Mouse (Mus musculus): Measurements from ENCODE around the gene Pcmtd2. TPM values are rescaled to one million over a fixed set of nuclear protein-coding genes. Genes with fewer than 3 reads are reported as not detected.

The Pcmtd2 gene
- polyA plus RNA-seq, 1 experiment from 2014 or later, result 19.0 TPM

GRCm38 (mm10) chr2:181832745-181833144 is 4.9 kb upstream of the Pcmtd2 start:
- Histone ChIP-seq H3K9me3 (ENCODE audit: control insufficient read depth) (no peaks in the 10 kb centered on the region), H3K27ac (ENCODE audit: low read depth, low read length) (no peak overlapping the region)

GRCm38 (mm10) chr2:181838293-181838680 is 633 bp downstream of the Pcmtd2 start:
- 4% methylated on average over 3 of the region's 3 CpGs for WGBS
- peak overlapping the region; percentile 62 for H3K4me3 ChIP-seq (ENCODE audit: low read depth, low read length)
- no peaks in the 10 kb centered on the region for H3K27me3 ChIP-seq (replicated peaks; ENCODE audit: control insufficient read depth, insufficient read depth, low read length)
- ATAC-seq, result no peak
- H3K4me2 ChIP-seq (replicated peaks; ENCODE audit: low read depth), result peak overlapping the region; percentile 61
- peaks cover 14% of the 10 kb centered on the region for H3K36me3 ChIP-seq (ENCODE audit: control insufficient read depth, insufficient read depth)
- peak overlapping the region; percentile 58 for H3K9ac ChIP-seq (ENCODE audit: low read depth, low read length)
- H3K9me3 ChIP-seq (ENCODE audit: control insufficient read depth), result no peaks in the 10 kb centered on the region
- TF ChIP-seq CTCF (IDR thresholded peaks at IDR 0.05; ENCODE audit: low read depth), result no peak
- peak overlapping the region; percentile 80; the same call in 1 of the 2 replicates for H3K27ac ChIP-seq (ENCODE audit: low read depth, low read length)
- H3K4me1 ChIP-seq (replicated peaks; ENCODE audit: control insufficient read depth, insufficient read depth, low read length), result peaks cover 3% of the 10 kb centered on the region; the same call in 1 of the 2 replicates

More at GRCm38 (mm10) chr2:181832745-181833144, 4.9 kb upstream of the Pcmtd2 start:
- no peak for TF ChIP-seq CTCF (IDR thresholded peaks at IDR 0.05; ENCODE audit: low read depth)
- ATAC-seq, result no peak
- no peak overlapping the region for H3K4me2 ChIP-seq (replicated peaks; ENCODE audit: low read depth)
- 74% methylated on average over 2 of the region's 2 CpGs for whole genome bisulfite sequencing
- no peak overlapping the region for H3K4me3 ChIP-seq (ENCODE audit: low read depth, low read length)
- no peaks in the 10 kb centered on the region for H3K27me3 ChIP-seq (replicated peaks; ENCODE audit: control insufficient read depth, insufficient read depth, low read length)
- no peak overlapping the region for H3K9ac ChIP-seq (ENCODE audit: low read depth, low read length)
- H3K4me1 ChIP-seq (replicated peaks; ENCODE audit: control insufficient read depth, insufficient read depth, low read length), result peaks cover 3% of the 10 kb centered on the region; the same call in 1 of the 2 replicates
- H3K36me3 ChIP-seq (ENCODE audit: control insufficient read depth, insufficient read depth), result no peaks in the 10 kb centered on the region

- no peak overlapping the region for H3K9ac ChIP-seq (ENCODE audit: low read depth, low read length)
- H3K4me2 ChIP-seq (replicated peaks; ENCODE audit: low read depth), result no peak overlapping the region
- WGBS, result 47% methylated on average over 5 of the region's 5 CpGs
- peaks cover 38% of the 10 kb centered on the region for H3K36me3 ChIP-seq (ENCODE audit: control insufficient read depth, insufficient read depth)
- no peak for TF ChIP-seq CTCF (IDR thresholded peaks at IDR 0.05; ENCODE audit: low read depth)
- H3K4me3 ChIP-seq (ENCODE audit: low read depth, low read length), result no peak overlapping the region
- ATAC-seq, result peak; percentile 82
- H3K27me3 ChIP-seq (replicated peaks; ENCODE audit: control insufficient read depth, insufficient read depth, low read length), result no peaks in the 10 kb centered on the region
- no peak overlapping the region for H3K27ac ChIP-seq (ENCODE audit: low read depth, low read length)
- no peaks in the 10 kb centered on the region for H3K4me1 ChIP-seq (replicated peaks; ENCODE audit: control insufficient read depth, insufficient read depth, low read length)
- no peaks in the 10 kb centered on the region for H3K9me3 ChIP-seq (ENCODE audit: control insufficient read depth)
Measured at GRCm38 (mm10) chr2:181845709-181846394, 8.2 kb downstream of the Pcmtd2 start.

- H3K27ac ChIP-seq (ENCODE audit: low read depth, low read length), result peak within 1 kb of the TSS; percentile 77
- no peaks in the 10 kb centered on the region for H3K27me3 ChIP-seq (replicated peaks; ENCODE audit: control insufficient read depth, insufficient read depth, low read length)
- peaks cover 2% of the 10 kb centered on the region; the same call in 1 of the 2 replicates for H3K4me1 ChIP-seq (replicated peaks; ENCODE audit: control insufficient read depth, insufficient read depth, low read length)
- no peak for TF ChIP-seq CTCF (IDR thresholded peaks at IDR 0.05; ENCODE audit: low read depth)
- H3K36me3 ChIP-seq (ENCODE audit: control insufficient read depth, insufficient read depth), result peaks cover 7% of the 10 kb centered on the region
- peak within 1 kb of the TSS; percentile 89 for H3K4me2 ChIP-seq (replicated peaks; ENCODE audit: low read depth)
- H3K9me3 ChIP-seq (ENCODE audit: control insufficient read depth), result no peaks in the 10 kb centered on the region
- peak within 1 kb of the TSS; percentile 73 for H3K9ac ChIP-seq (ENCODE audit: low read depth, low read length)
- H3K4me3 ChIP-seq (ENCODE audit: low read depth, low read length), result peak within 1 kb of the TSS; percentile 78
- under 1% methylated on average over 35 of the region's 35 CpGs for WGBS
- peak; percentile 100 for ATAC-seq
Measured at GRCm38 (mm10) chr2:181863791-181864535, 26.3 kb downstream of the Pcmtd2 start, which contains the start of gene Polr3k. TSS of gene Polr3k (plus strand) at chr2:181864337.

GRCm38 (mm10) chr2:181864536-181864860 is 26.8 kb downstream of the Pcmtd2 start:
- Histone ChIP-seq H3K9ac (ENCODE audit: low read depth, low read length) (peak overlapping the region; percentile 73), H3K4me1 (replicated peaks; ENCODE audit: control insufficient read depth, insufficient read depth, low read length) (peaks cover 2% of the 10 kb centered on the region; the same call in 1 of the 2 replicates), H3K27me3 (replicated peaks; ENCODE audit: control insufficient read depth, insufficient read depth, low read length) (no peaks in the 10 kb centered on the region), H3K4me2 (replicated peaks; ENCODE audit: low read depth) (peak overlapping the region; percentile 89), H3K4me3 (ENCODE audit: low read depth, low read length) (peak overlapping the region; percentile 78), H3K9me3 (ENCODE audit: control insufficient read depth) (no peaks in the 10 kb centered on the region), H3K27ac (ENCODE audit: low read depth, low read length) (peak overlapping the region; percentile 77), H3K36me3 (ENCODE audit: control insufficient read depth, insufficient read depth) (peaks cover 13% of the 10 kb centered on the region)
- no peak for TF ChIP-seq CTCF (IDR thresholded peaks at IDR 0.05; ENCODE audit: low read depth)
- ATAC-seq, result no peak; the same call in none of the 2 replicates
- 0% methylated on average over 22 of the region's 22 CpGs for WGBS

- no peaks in the 10 kb centered on the region for H3K9me3 ChIP-seq (ENCODE audit: control insufficient read depth)
- no peak for ATAC-seq
- H3K4me1 ChIP-seq (replicated peaks; ENCODE audit: control insufficient read depth, insufficient read depth, low read length), result peaks cover 2% of the 10 kb centered on the region; the same call in 1 of the 2 replicates
- no peak overlapping the region for H3K4me3 ChIP-seq (ENCODE audit: low read depth, low read length)
- no peak overlapping the region for H3K27ac ChIP-seq (ENCODE audit: low read depth, low read length)
- no peak overlapping the region for H3K4me2 ChIP-seq (replicated peaks; ENCODE audit: low read depth)
- peak; percentile 89 for TF ChIP-seq CTCF (IDR thresholded peaks at IDR 0.05; ENCODE audit: low read depth)
- H3K36me3 ChIP-seq (ENCODE audit: control insufficient read depth, insufficient read depth), result peaks cover 15% of the 10 kb centered on the region
- WGBS, result 48% methylated on average over 5 of the region's 5 CpGs
- no peaks in the 10 kb centered on the region for H3K27me3 ChIP-seq (replicated peaks; ENCODE audit: control insufficient read depth, insufficient read depth, low read length)
- no peak overlapping the region for H3K9ac ChIP-seq (ENCODE audit: low read depth, low read length)
Measured at GRCm38 (mm10) chr2:181866931-181867330, 29.3 kb downstream of the Pcmtd2 start.

All from intestine, postnatal 0 days (tissue).